Mouse (Mus musculus) urinary bladder, postnatal 36 days (tissue): ENCODE measurements around the gene Ppp4r4.
"Not testable (repeated sequence)": the region's sequence is repeated elsewhere in the genome, so short reads cannot be mapped to it uniquely, and the experiment has no call there.

Source experiments
- DNase-seq, 2 experiments: peaks; one replicate each; pipeline ENCODE4 v3.0.0; 2022; ENCODE audit warnings: low spot score in 2 of 2, mixed read lengths in 1 of 2

Gene Ppp4r4

DNA sequence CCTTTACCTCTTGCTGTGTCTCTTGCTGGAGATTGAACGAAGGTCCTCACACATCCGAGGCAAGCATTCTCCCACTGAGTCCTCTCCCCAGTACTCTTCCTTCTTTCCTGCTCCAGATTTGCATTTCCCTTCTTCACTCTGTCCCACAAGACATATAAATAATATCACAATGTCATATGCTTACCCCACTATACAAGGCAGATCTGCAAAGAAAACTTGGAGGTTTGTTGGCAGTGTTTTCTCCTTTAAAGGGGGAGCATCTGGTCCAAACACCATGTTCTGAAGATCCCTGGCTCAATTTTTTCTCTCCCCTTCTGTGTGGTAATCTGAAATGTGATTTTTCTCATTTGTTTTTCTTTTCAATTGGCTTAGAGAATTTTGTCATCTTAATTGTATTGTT lies 102.3 kb downstream of the Ppp4r4 start:
- DNase-seq: no peak

DNA sequence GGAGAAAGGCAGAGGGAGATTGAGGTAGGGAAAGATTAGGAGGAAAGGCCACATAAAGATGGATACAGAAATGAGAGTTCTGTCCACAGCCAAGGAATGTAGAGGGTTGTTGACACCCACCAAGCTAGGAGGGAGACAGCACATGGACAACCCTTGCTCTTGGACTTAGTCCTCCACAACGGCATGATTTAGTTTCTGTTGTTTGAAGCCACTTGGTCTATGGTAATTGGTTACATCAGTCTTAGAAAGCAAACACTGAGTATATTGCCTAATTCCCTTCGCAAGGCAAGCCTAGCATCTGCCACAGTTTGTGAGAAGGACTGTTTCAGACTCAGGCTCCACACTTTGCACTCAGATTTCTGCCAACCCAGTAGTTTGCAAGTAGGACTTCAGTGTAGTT lies 103.8 kb downstream of the Ppp4r4 start:
- no peak for DNase-seq

DNA sequence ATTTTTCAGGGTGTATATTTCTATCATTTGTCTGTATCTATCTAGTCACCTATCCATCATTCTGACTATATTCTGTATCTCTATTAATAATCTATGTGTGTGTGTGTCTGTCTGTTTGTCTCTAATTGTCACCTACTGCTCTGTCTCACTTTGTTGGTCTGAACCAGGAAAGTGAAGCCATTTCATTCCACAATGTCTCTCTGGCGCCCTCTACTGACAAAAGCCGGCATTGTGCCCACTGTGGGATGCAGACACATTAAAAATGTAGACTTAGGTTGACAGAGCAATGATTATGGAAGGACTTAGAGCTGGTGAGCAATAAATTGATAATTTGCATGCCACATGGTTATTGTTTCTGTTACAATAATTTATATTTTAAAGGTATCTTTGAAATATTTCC lies 111.3 kb downstream of the Ppp4r4 start:
- peak; percentile 77 to 78 for DNase-seq

DNA sequence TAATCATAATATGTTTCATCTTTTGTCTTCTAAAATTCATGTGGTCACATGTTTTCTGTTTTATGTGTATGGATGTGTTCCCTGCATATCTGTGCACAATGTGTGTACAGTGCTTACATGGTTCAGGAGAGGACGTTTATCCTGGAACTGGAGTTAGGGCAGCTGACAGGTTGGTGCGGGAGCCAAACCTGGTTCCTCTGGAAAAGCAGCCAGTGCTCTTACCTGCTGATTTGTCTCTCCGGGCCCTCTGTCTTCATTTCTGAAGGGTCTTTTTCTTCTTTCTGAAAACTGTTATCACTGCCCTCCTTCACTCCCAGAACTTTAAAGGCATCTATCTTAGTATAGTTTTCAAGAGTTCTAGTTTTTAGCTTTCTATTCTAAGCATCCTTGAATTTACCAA lies 111.7 kb downstream of the Ppp4r4 start:
- DNase-seq: no peak

DNA sequence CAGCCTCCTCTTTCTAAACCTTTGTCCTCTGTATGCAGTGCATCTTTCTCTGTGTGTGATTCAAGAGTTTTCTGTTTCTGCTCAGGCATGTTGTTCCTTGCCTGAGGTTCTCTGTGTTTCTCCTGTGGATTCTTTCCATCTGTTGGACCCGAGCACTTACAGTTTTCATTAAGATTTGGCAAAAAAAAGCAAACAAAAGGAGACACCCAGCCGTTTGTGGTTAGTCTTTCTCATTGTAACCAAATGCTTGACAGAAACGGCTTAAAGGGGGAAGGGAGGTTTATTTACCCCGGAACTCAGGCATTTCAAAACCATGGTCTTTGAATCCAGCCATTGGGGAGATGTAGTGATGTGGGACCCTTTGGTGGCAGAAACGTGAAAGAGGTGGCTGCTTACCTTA lies 112.5 kb downstream of the Ppp4r4 start:
- DNase-seq: no peak

DNA sequence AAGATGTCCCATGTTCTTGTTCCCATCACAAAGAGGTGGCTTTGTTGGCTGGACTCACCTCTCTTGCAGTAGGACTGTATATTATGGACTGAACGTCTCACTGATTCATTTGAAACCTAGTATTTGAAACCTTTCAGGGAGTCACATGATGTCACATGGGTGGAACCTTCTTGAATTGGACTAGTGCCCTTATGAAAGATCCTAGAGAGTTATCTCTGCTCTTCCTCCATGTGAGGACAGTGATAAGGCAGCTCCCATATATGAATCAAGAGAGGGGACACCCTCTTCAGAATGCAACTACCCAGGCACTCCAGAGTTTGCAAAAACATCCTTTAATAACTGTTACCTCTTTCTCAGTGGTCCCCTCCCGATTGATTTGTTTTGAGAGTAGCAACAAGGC lies 114.2 kb downstream of the Ppp4r4 start:
- no peak for DNase-seq

DNA sequence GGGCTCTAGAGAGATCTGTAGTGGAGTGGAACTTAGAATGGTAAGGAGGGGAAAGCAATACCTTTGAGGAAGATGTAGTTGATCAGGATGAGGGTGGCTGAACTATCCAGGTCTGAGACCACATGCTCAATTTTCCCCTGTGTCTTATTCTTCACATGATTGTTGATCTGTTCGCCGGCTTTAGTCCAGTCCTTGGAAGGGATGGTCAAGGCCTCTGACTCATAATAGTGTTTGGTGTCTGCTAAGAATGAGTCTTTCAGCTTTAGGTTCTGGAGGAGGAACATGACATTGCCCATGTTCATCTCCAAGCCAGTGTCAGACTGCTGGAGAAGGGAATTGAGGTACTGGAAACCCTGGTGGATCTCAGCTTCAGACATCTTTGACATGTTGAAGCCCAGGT lies 121.8 kb downstream of the Ppp4r4 start:
- no peak for DNase-seq

DNA sequence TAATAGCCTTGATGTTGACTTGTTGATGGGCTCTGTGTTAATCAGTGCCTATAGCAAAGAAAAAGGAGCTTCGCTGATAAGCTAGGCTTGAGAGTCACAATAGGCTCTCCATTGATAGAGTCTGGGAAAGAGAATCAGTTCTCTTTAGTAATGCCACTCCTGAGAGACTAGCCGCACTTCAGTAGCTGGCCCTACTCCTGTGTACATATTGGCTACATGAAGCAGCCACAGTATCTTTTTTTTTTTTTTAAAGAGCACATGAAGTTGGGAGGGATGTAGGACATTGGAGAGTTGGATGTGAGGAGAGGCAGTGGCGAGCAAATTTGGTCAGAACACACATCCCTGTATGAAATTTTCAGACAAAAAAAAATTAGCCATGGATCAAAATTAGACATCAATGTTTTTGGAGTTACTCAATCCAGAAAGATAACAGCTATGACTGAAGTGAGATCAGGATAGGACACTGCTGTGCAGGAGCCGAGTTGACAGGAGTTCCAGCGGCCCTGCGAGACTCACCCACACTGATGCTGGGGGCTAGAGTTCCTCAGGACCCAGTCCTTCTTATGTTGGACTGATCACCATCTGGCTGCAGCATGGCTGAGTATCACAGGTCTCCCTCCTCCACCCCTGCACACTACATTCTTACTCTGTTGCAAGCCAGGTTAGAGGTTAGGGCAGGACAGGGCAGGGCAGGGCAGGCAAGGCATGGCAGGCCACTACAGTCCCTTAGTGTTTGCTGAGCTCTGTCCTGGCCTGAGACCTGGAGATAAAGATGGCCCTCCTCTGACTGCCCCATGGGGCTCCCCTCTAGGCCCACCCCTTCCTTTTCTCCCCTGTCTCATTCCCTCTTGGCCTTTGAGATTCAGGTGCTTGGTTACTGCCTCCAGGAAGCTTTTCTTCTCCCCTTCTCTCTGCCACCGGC lies 123.3 kb downstream of the Ppp4r4 start:
- no peak for DNase-seq

DNA sequence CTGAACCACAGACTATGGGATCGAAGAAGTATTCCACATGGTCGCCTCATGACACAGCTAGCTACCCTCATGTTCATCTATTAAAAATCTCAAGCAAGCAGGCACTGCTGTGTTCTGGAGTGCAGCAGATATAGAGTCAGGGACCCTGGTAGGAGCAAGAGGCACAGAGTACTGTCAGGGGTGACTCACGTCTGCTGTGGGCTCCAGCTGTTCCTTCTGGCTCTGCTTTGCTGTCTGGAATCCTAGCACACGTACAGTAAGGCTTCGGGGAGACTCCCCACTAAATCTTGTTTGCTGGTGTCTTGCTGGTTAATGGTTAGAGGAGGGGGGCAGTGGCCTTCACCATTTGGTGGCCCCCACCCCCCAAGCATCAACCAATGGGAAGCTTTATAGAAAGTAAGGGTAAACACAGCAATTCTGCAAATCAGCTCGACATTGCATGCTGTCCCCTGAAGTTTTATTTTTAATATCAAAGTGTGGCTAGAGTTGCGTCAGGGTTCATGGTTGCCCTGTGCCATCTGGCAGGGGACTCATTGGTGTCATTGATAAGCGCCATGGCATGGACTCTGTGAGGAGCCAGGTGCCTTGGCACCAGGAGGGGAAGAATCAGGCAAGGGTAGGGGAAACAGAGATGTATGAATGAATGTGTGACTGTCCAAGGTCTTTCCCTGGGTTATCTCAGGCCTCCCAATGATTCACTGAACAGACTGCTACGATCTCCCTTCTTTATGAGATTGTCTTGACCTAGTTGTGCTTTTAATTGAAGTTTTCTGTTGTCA lies 125.0 kb downstream of the Ppp4r4 start, which contains the start of gene Serpina6:
Gene Serpina6 (minus strand): TSS at position 365 of the 779 bp plus-strand sequence.
- no peak for DNase-seq

DNA sequence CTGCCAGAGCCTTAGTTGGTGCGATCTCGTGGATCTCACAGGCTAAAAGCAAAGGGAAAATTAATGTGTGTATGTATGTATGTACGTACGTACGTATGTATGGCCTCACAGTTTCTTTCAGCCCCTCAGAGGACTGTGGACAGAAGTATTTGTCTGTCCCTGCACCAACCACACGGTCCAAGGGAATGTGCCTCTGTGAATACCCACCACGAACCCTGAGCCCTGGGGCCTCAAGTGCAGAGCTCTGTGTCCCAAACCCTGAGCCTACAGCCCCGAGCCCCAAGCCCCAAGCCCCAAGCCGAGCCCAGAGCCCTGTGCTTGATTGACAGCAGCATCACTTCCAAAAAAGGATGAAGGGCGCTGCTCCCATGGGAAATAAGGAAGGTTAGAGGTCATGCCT lies 125.9 kb downstream of the Ppp4r4 start:
- no peak for DNase-seq

DNA sequence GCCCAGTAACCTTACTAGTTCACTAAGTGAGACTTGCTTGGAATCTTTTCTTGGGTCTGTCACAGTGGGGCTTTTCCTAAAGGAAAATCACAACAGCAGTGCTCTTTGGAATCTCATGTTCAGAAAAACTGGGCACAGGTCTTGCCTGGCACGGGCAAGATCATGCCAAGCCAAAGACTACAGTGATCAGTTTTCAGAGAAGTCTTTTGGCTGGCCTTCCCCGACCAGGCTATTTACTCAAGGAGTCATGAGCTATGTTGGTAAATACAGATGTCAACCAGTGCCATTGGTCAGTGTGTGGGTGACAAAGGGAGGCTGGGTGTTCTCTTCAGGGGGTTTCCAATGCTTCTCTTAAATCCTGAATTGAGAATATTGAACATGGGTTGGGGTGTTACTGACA lies 127.1 kb downstream of the Ppp4r4 start:
- DNase-seq: peak in 1 of 2 experiments; percentile 7

DNA sequence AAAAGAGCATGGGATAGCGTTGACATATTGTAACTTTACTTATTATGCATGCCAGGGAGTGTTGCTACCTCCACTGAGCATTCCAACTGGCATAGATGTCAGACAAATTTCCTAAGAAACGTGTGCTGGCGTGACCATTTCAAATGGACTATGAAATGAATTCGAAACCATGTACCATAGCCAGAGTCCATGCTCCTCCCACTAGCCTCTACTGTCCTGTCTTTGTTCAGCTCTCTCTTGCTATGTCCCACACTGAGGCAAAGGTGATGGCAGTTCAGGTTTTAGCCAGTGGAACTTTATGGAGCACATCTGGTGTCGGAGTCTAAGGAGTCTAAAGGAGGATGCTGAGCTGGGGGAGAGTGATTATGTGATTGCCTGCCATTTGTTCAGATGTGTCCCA lies 128.0 kb downstream of the Ppp4r4 start:
- no peak for DNase-seq

DNA sequence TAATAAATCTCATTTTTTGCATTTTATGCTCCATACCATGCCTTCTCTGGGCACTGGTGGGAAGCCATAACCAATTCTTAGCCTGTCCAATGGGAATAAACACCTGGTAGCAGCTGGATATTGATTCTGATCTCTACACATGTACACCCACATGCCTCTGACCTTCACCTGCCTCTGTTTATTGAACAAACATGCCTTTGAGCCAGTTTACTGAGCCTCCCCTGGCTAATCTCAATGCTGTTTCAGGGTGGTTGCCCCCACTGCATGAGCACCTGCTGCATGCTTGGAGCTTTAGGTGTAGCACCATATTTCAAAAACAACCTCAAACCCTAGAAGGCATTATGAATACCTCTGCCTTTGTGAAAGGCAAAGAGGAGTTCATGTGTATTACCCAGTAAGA lies 130.0 kb downstream of the Ppp4r4 start:
- DNase-seq: not testable (repeated sequence)
